Mouse (Mus musculus): ENCODE results near the gene Esrrg.

Gene Esrrg

GRCm38 (mm10) chr1:187990161-187990560, 381.6 kb downstream of the Esrrg start:
- DNase-seq (ENCODE audit: low spot score in 2 of 2) = no peak

GRCm38 (mm10) chr1:187997584-187998338, 389.2 kb downstream of the Esrrg start:
- no peak for DNase-seq (ENCODE audit: low spot score in 2 of 2)

GRCm38 (mm10) chr1:187999121-187999520, 390.5 kb downstream of the Esrrg start:
- no peak for DNase-seq (ENCODE audit: low spot score in 2 of 2)

GRCm38 (mm10) chr1:188000189-188000588, 391.6 kb downstream of the Esrrg start:
- no peak for DNase-seq (ENCODE audit: low spot score in 2 of 2)

- DNase-seq (ENCODE audit: low spot score in 2 of 2) = no peak
Observed at GRCm38 (mm10) chr1:188006820-188007491, 398.4 kb downstream of the Esrrg start.

GRCm38 (mm10) chr1:188008476-188008875, 399.9 kb downstream of the Esrrg start:
- no peak for DNase-seq (ENCODE audit: low spot score in 2 of 2)

GRCm38 (mm10) chr1:188009868-188010267, 401.3 kb downstream of the Esrrg start:
- no peak for DNase-seq (ENCODE audit: low spot score in 2 of 2)

GRCm38 (mm10) chr1:188010860-188011259, 402.3 kb downstream of the Esrrg start:
- DNase-seq (ENCODE audit: low spot score in 2 of 2) = no peak

- no peak for DNase-seq (ENCODE audit: low spot score in 2 of 2)
Observed at GRCm38 (mm10) chr1:188014411-188014810, 405.8 kb downstream of the Esrrg start.

GRCm38 (mm10) chr1:188017956-188018862, 409.6 kb downstream of the Esrrg start:
- DNase-seq (ENCODE audit: low spot score in 2 of 2) = no peak

- no peak for DNase-seq (ENCODE audit: low spot score in 2 of 2)
Observed at GRCm38 (mm10) chr1:188029205-188029604, 420.6 kb downstream of the Esrrg start.

- DNase-seq (ENCODE audit: low spot score in 2 of 2) = no peak
Observed at GRCm38 (mm10) chr1:188030116-188030515, 421.5 kb downstream of the Esrrg start.

GRCm38 (mm10) chr1:188031276-188031675, 422.7 kb downstream of the Esrrg start:
- no peak for DNase-seq (ENCODE audit: low spot score in 2 of 2)

GRCm38 (mm10) chr1:188035957-188036356, 427.4 kb downstream of the Esrrg start:
- no peak for DNase-seq (ENCODE audit: low spot score in 2 of 2)

- DNase-seq (ENCODE audit: low spot score in 2 of 2) = no peak
Observed at GRCm38 (mm10) chr1:188046691-188047121, 438.1 kb downstream of the Esrrg start.

GRCm38 (mm10) chr1:188047148-188047547, 438.6 kb downstream of the Esrrg start:
- DNase-seq (ENCODE audit: low spot score in 2 of 2) = no peak

GRCm38 (mm10) chr1:188055888-188056287, 447.3 kb downstream of the Esrrg start:
- DNase-seq (ENCODE audit: low spot score in 2 of 2) = no peak

GRCm38 (mm10) chr1:188057892-188058291, 449.3 kb downstream of the Esrrg start:
- no peak for DNase-seq (ENCODE audit: low spot score in 2 of 2)

- no peak for DNase-seq (ENCODE audit: low spot score in 2 of 2)
Observed at GRCm38 (mm10) chr1:188059006-188059405, 450.4 kb downstream of the Esrrg start.

GRCm38 (mm10) chr1:188060493-188060892, 451.9 kb downstream of the Esrrg start:
- DNase-seq (ENCODE audit: low spot score in 2 of 2) = no peak

GRCm38 (mm10) chr1:188068833-188069232, 460.2 kb downstream of the Esrrg start:
- no peak for DNase-seq (ENCODE audit: low spot score in 2 of 2)

- DNase-seq (ENCODE audit: low spot score in 2 of 2) = no peak
Observed at GRCm38 (mm10) chr1:188069849-188070248, 461.3 kb downstream of the Esrrg start.

Data from natural killer cell, adult 2 months (primary cell).